Mouse (Mus musculus): ENCODE measurements around the gene Plac9a.

DNA sequence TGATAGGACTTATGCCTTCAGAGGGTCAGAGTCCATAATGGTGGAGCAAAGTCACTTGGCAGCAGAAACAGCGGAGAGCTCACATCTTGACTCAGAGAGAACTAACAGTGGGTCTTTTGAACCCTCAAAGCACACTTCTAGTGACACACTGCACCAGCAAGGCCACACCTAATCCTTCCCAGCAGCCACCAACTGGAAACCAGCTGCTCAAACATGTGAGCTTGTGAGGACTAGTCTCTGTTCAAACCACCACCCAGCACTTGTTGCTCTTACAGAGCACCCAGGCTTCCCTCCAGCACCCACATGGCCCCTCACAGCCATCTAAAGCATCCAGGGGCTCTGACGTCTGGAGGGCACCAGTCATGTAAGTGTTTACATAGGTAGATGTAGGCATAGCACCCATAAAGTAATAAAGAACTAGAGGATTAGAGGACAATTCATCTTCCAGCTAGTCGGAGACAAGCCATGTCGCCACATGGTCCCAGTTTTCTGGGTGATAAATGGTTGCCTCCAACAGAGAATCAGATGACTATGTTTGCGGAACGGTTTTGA, 57.0 kb downstream of the Plac9a start:
- TF ChIP-seq TAL1 (IDR thresholded peaks at IDR 0.05; ENCODE audit: low read length) = no peak
- no peak for TF ChIP-seq GATA1 (IDR thresholded peaks at IDR 0.05; ENCODE audit: low read length)
